Mouse (Mus musculus) liver, postnatal 0 days (tissue): ENCODE results near the gene Haghl. TPM values are rescaled to one million over a fixed set of nuclear protein-coding genes. Genes with fewer than 3 reads are reported as not detected.
"Not testable (repeated sequence)": the region's sequence is repeated elsewhere in the genome, so short reads cannot be mapped to it uniquely, and the experiment has no call there.

Source experiments
- ATAC-seq: fragments of 200-750 bp; cut with Nextera tagmentation; 2 replicates; pipeline ENCODE4 v1.8.0; 2017; ENCODE audit warnings: mild to moderate bottlenecking, moderate library complexity
- DNase-seq: peaks from one replicate; pipeline ENCODE4 v3.0.0-alpha.2; 2016
- H3K27ac ChIP-seq: fragments of 300-500 bp; sonication (generic); 2 replicates; pipeline ENCODE4 v1.5.1; 2014; ENCODE audit warnings: antibody characterized with exemption, moderate library complexity, mild to moderate bottlenecking, low read depth
- H3K27me3 ChIP-seq: fragments of 300-500 bp; sonication (generic); 2 replicates; pipeline ENCODE4 v1.6.1; 2014; ENCODE audit warnings: low read length, control low read depth, mixed read lengths; ENCODE audit not compliant: insufficient read depth
- H3K36me3 ChIP-seq: fragments of 300-500 bp; sonication (generic); replicated peaks from 2 replicates; pipeline ENCODE4 v1.6.1; 2014; ENCODE audit warnings: mild to moderate bottlenecking, control low read depth, low read length, moderate library complexity, mixed read lengths; ENCODE audit not compliant: insufficient read depth
- H3K4me1 ChIP-seq: fragments of 300-500 bp; sonication (generic); 2 replicates; pipeline ENCODE4 v1.6.1; 2014; ENCODE audit warnings: antibody characterized with exemption, mild to moderate bottlenecking, control low read depth; ENCODE audit not compliant: insufficient read depth
- H3K4me2 ChIP-seq: fragments of 300-500 bp; sonication (generic); 2 replicates; pipeline ENCODE4 v1.6.1; 2014; ENCODE audit warnings: low read depth, mild to moderate bottlenecking, low read length, moderate library complexity, mixed read lengths
- H3K4me3 ChIP-seq: fragments of 300-500 bp; sonication (generic); 2 replicates; pipeline ENCODE4 v1.5.1; 2014; ENCODE audit warnings: low read depth, low read length
- H3K9ac ChIP-seq: fragments of 300-500 bp; sonication (generic); replicated peaks from 2 replicates; pipeline ENCODE4 v1.6.1; 2014; ENCODE audit warnings: mild to moderate bottlenecking, moderate library complexity
- H3K9me3 ChIP-seq: fragments of 300-500 bp; sonication (generic); 2 replicates; pipeline ENCODE4 v1.6.1; 2016; ENCODE audit warnings: mild to moderate bottlenecking, control low read depth, low read length, mixed read lengths
- CTCF ChIP-seq: sonication (generic); IDR thresholded peaks from 2 replicates; pipeline ENCODE4 v1.5.1; 2016; ENCODE audit warnings: antibody characterized with exemption, low read depth
- EP300 ChIP-seq: IDR thresholded peaks from 2 replicates; pipeline ENCODE4 v1.6.1; 2016; ENCODE audit warnings: antibody characterized with exemption, low read depth, mild to moderate bottlenecking
- WGBS: fragments of 180-500 bp; shearing (Covaris S2); extraction: QIAGEN DNeasy Blood & Tissue Kit; methylation state at CpG from one replicate; pipeline ENCODE4 v1.1.7; 2014; ENCODE audit not compliant: insufficient replicate concordance; 5-methylcytosine and 5-hydroxymethylcytosine counted together
- polyA plus RNA-seq: library from polyadenylated mRNA; unstranded; fragments of >200 nt; fragmentation: Nextera tagmentation; extraction: Ambion mirVana; gene quantifications from 2 replicates; pipeline ENCODE4 v1.2.1, GENCODE M21; 2015

Haghl gene
- polyA plus RNA-seq, 1 experiment from 2014 or later = 9.4 TPM

- H3K4me1 ChIP-seq = peaks cover 12% of the 10 kb centered on the region; the same call in 1 of the 2 replicates
- H3K36me3 ChIP-seq = no peaks in the 10 kb centered on the region
- WGBS = 2% methylated on average over 90 of the region's 100 CpGs
- peaks cover 57% of the 10 kb centered on the region for H3K27me3 ChIP-seq
- TF ChIP-seq EP300 = no peak
- peak; percentile 29; the same call in 1 of the 2 replicates for TF ChIP-seq CTCF
- ATAC-seq (peak; percentile 56), DNase-seq (peak; percentile 50)
- H3K9ac ChIP-seq = no peak within 1 kb of the TSS
- H3K4me2 ChIP-seq = peak within 1 kb of the TSS; percentile 75
- no peaks in the 10 kb centered on the region for H3K9me3 ChIP-seq
- H3K27ac ChIP-seq = no peak within 1 kb of the TSS
- H3K4me3 ChIP-seq = peak within 1 kb of the TSS; percentile 52
Measured at GRCm38 (mm10) chr17:25808789-25809605, 23.5 kb upstream of the Haghl start, which contains the start of gene Fbxl16. Gene Fbxl16 (plus strand): TSS chr17:25809085.

DNA sequence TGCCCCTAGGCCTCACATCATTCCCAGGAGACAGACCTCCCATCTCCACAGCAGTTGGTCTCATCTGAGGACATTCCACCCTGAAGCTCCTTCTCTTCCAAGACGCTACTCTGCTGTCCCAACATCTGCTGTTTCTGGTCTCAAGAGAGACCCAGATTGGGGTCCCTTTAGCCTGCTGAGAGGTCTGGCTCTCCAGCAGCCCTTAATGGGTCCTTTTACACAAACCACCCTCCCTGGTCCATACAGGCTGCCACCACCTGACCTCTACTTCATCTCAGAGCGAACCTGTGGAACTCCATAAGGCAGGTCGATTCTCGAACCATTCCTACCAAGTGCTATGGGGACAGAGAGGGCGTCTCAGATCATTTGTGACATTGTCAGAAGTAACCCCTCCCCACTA is 22.6 kb upstream of the Haghl start:
- no peak overlapping the region for H3K27ac ChIP-seq
- H3K4me3 ChIP-seq = no peak overlapping the region
- no peak overlapping the region for H3K4me2 ChIP-seq
- ATAC-seq (no peak), DNase-seq (no peak)
- peaks cover 53% of the 10 kb centered on the region for H3K27me3 ChIP-seq
- H3K9me3 ChIP-seq = no peaks in the 10 kb centered on the region
- WGBS = 37% methylated on average over 5 of the region's 5 CpGs
- H3K9ac ChIP-seq = no peak overlapping the region
- peaks cover 12% of the 10 kb centered on the region; the same call in 1 of the 2 replicates for H3K4me1 ChIP-seq
- TF ChIP-seq EP300 (no peak), CTCF (no peak)
- H3K36me3 ChIP-seq = no peaks in the 10 kb centered on the region

DNA sequence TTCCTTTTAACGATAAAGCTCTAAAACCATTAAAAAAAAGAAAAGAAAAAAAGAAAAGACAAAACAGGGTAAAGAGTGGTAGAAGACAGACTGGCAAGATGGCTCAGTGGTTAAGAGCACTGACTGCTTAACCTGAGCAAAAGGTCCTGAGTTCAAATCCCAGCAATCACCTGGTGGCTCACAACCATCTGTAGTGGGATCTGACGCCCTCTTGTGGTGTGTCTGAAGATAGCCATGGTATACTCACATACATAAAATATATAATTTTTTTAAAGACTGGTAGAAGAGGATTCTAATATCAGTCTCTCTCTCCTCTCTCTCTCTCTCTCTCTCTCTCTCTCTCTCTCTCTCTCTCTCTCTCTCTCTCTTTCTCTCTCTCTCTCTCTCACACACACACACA is 22.0 kb upstream of the Haghl start:
- WGBS = 25% methylated on average over 2 of the region's 2 CpGs

GRCm38 (mm10) chr17:25806507-25806906 is 21.0 kb upstream of the Haghl start:
- Histone ChIP-seq H3K9ac (no peak overlapping the region), H3K9me3 (no peaks in the 10 kb centered on the region), H3K27me3 (peaks cover 41% of the 10 kb centered on the region), H3K27ac (no peak overlapping the region), H3K36me3 (no peaks in the 10 kb centered on the region), H3K4me1 (peaks cover 12% of the 10 kb centered on the region; the same call in 1 of the 2 replicates), H3K4me2 (no peak overlapping the region), H3K4me3 (no peak overlapping the region)
- TF ChIP-seq CTCF = no peak
- no peak for TF ChIP-seq EP300
- no peak for ATAC-seq
- DNase-seq = no peak
- WGBS = 71% methylated on average over 4 of the region's 4 CpGs

More for the DNA sequence above, 22.0 kb upstream of the Haghl start:
- H3K4me3 ChIP-seq, H3K36me3 ChIP-seq, H3K9me3 ChIP-seq, DNase-seq, H3K27ac ChIP-seq, H3K4me2 ChIP-seq, H3K9ac ChIP-seq, ATAC-seq: not testable (repeated sequence)
- peaks cover 48% of the 10 kb centered on the region for H3K27me3 ChIP-seq
- peaks cover 12% of the 10 kb centered on the region; the same call in 1 of the 2 replicates for H3K4me1 ChIP-seq
- TF ChIP-seq CTCF = 0 out of 2 replicates have a peak, but pooled peaks have one; percentile 10

DNA sequence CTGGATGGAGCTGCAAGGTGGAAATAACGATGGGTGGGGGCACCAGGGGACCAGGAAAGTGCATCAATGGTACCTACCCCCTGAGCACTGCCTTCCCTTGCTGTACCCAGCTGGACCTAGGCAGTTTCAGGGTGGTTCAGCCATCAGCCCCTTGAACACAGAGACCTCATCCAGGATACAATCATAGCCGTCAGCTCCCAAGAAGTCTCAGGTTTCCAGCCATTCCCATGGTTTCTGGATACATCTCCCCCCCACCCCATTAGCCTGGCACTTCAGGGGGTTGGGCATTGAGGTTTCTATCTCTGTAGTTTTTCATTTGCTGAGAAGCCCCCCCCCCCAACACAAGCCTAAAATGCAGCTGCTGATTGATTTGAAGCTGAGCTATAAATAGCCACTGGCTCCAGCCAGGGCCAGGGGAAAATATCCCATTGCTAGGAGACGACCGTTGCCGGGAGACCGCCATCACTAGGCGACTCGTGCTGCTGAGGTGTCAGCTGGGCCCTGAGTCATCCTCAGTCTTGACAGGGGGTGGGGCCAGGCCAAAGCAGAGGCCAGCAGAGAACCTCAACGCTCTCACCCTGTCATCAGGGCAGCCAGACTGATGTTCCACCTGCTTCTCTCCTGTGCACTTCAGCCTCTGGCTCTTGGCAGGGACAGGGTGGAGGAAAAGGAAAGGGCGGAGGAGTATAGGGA is 17.5 kb upstream of the Haghl start:
- no peaks in the 10 kb centered on the region for H3K9me3 ChIP-seq
- 15% methylated on average over 10 of the region's 10 CpGs for WGBS

DNA sequence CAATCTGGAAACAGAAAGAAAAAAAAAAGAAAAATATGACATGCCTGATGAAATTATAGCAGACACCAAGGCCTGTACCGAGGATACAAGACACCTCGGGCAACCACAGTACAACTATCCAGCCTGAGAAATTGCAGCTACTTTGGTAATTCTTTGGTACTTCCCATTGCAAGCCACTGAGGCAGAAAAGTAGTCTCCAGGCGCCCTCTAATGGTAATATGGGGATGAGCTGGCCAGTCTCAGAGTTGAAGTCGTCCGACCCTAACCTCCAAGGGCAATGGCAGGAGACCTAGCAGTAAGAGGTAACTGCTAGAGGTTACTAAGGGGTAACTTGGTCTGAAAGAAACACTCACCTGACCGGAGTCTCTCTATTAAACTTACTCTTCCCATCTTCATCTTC is 15.6 kb upstream of the Haghl start:
- Histone ChIP-seq H3K9me3 (no peaks in the 10 kb centered on the region), H3K27me3 (0 out of 2 replicates have a peak, but pooled peaks cover 8% of the 10 kb centered on the region), H3K4me1 (peaks cover 9% of the 10 kb centered on the region), H3K36me3 (no peaks in the 10 kb centered on the region), H3K27ac (no peak overlapping the region), H3K4me2 (no peak overlapping the region), H3K9ac (no peak overlapping the region), H3K4me3 (no peak overlapping the region)
- TF ChIP-seq EP300 (no peak), CTCF (peak; percentile 93)
- peak; percentile 40; the same call in 1 of the 2 replicates for ATAC-seq
- DNase-seq = peak; percentile 65
- WGBS = 2% methylated on average over 6 of the region's 6 CpGs

More for the DNA sequence above, 17.5 kb upstream of the Haghl start:
- Histone ChIP-seq H3K4me1 (no peaks in the 10 kb centered on the region), H3K9ac (no peak overlapping the region), H3K27me3 (peaks cover 17% of the 10 kb centered on the region), H3K4me2 (no peak overlapping the region), H3K27ac (no peak overlapping the region), H3K36me3 (no peaks in the 10 kb centered on the region), H3K4me3 (no peak overlapping the region)
- ATAC-seq (no peak), DNase-seq (no peak)
- TF ChIP-seq EP300 (no peak), CTCF (no peak)
